Mouse (Mus musculus): Measurements from ENCODE around the gene Olfr67. TPM values are rescaled to one million over a fixed set of nuclear protein-coding genes. Genes with fewer than 3 reads are reported as not detected.
"Not testable (repeated sequence)": the region's sequence is repeated elsewhere in the genome, so short reads cannot be mapped to it uniquely, and the experiment has no call there.

The Olfr67 gene
- polyA plus RNA-seq (2014; fragmentation: Nextera tagmentation; extraction: Ambion mirVana), result not detected in 2 replicates

- H3K4me1 ChIP-seq (ENCODE audit: control insufficient read depth, insufficient read depth, low read length), result no peaks in the 10 kb centered on the region
- ATAC-seq (ENCODE audit: insufficient read depth, low FRiP score, low TSS enrichment) (no peak), DNase-seq (ENCODE audit: low spot score) (no peak)
- H3K36me3 ChIP-seq (ENCODE audit: control insufficient read depth, insufficient read depth, low read length), result no peaks in the 10 kb centered on the region
- WGBS, result 83% methylated on average over 3 of the region's 3 CpGs
- H3K27me3 ChIP-seq (ENCODE audit: control insufficient read depth, insufficient read depth, low read length), result no peaks in the 10 kb centered on the region
- H3K9ac ChIP-seq (ENCODE audit: low read length), result no peak within 1 kb of the TSS
- no peak within 1 kb of the TSS for H3K4me3 ChIP-seq (ENCODE audit: low read depth, low read length)
- no peak within 1 kb of the TSS for H3K4me2 ChIP-seq (ENCODE audit: low read depth)
- H3K9me3 ChIP-seq (ENCODE audit: control insufficient read depth, low read length), result no peaks in the 10 kb centered on the region
- H3K27ac ChIP-seq (ENCODE audit: low read depth, low read length), result no peak within 1 kb of the TSS
Measured at GRCm38 (mm10) chr7:103791721-103792120, at the start of gene Olfr67. Gene Olfr67 (minus strand): TSS chr7:103791821.

DNA sequence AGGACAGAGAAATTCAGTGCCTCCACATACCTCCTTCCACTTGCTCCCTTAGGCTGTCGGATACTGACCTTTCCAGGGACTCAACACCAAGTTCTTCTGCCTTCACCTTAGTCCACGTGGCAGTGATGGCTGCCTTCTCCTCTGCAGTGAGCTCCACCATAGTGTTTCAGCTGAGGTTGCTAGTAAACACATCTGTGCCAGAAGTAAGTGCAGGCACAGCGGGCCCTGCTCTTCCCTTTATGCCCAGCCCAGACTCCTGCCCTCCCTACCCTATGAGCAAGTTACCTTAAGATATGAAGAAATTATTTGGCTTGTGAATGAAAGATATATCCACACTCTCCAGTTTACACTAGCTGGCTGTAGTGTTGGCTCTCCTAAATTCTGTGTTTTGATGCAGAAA lies 48.6 kb upstream of the Olfr67 start, which contains the start of gene Hbb-bh2:
Gene Hbb-bh2 (minus strand): TSS at position 253 of the 400 bp plus-strand sequence.
- no peaks in the 10 kb centered on the region for H3K36me3 ChIP-seq (ENCODE audit: control insufficient read depth, insufficient read depth, low read length)
- ATAC-seq (ENCODE audit: insufficient read depth, low FRiP score, low TSS enrichment) (no peak), DNase-seq (ENCODE audit: low spot score) (no peak)
- no peak within 1 kb of the TSS for H3K27ac ChIP-seq (ENCODE audit: low read depth, low read length)
- 72% methylated on average over 3 of the region's 3 CpGs for WGBS
- H3K4me1 ChIP-seq (ENCODE audit: control insufficient read depth, insufficient read depth, low read length), result no peaks in the 10 kb centered on the region
- H3K9me3 ChIP-seq (ENCODE audit: control insufficient read depth, low read length), result no peaks in the 10 kb centered on the region
- H3K4me2 ChIP-seq (ENCODE audit: low read depth), result no peak within 1 kb of the TSS
- no peaks in the 10 kb centered on the region for H3K27me3 ChIP-seq (ENCODE audit: control insufficient read depth, insufficient read depth, low read length)
- no peak within 1 kb of the TSS for H3K4me3 ChIP-seq (ENCODE audit: low read depth, low read length)
- no peak within 1 kb of the TSS for H3K9ac ChIP-seq (ENCODE audit: low read length)

DNA sequence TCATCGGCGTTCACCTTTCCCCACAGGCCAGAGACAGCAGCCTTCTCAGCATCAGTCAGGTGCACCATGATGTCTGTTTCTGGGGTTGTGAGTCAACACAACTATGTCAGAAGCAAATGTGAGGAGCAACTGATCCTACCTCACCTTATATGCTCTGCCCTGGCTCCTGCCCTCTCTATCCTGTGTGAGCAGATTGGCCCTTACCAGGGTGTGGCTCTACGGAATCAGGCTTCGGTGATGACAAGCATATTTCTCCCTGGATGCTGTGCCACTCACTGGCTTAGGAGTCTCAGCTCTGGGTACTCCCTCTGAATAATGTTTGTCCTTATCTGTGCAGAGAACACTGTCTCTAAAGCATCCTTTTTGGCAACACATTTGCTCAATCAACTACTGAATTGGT lies 36.2 kb upstream of the Olfr67 start, which contains the start of gene Hbb-bs:
Gene Hbb-bs (minus strand): TSS at position 289 of the 400 bp plus-strand sequence.
- Histone ChIP-seq H3K4me3 (ENCODE audit: low read depth, low read length) (no peak within 1 kb of the TSS), H3K36me3 (ENCODE audit: control insufficient read depth, insufficient read depth, low read length) (no peaks in the 10 kb centered on the region), H3K9me3 (ENCODE audit: control insufficient read depth, low read length) (no peaks in the 10 kb centered on the region), H3K27me3 (ENCODE audit: control insufficient read depth, insufficient read depth, low read length) (no peaks in the 10 kb centered on the region), H3K27ac (ENCODE audit: low read depth, low read length) (no peak within 1 kb of the TSS), H3K4me2 (ENCODE audit: low read depth) (no peak within 1 kb of the TSS), H3K9ac (ENCODE audit: low read length) (no peak within 1 kb of the TSS), H3K4me1 (ENCODE audit: control insufficient read depth, insufficient read depth, low read length) (no peaks in the 10 kb centered on the region)
- WGBS, result 95% methylated on average over 4 of the region's 4 CpGs
- ATAC-seq (ENCODE audit: insufficient read depth, low FRiP score, low TSS enrichment), result no peak
- no peak for DNase-seq (ENCODE audit: low spot score)

GRCm38 (mm10) chr7:103827139-103827538 lies 35.5 kb upstream of the Olfr67 start:
- not testable (repeated sequence) for H3K9ac ChIP-seq (ENCODE audit: low read length); H3K4me3 ChIP-seq (ENCODE audit: low read depth, low read length); DNase-seq (ENCODE audit: low spot score); H3K9me3 ChIP-seq (ENCODE audit: control insufficient read depth, low read length); H3K27me3 ChIP-seq (ENCODE audit: control insufficient read depth, insufficient read depth, low read length); H3K4me1 ChIP-seq (ENCODE audit: control insufficient read depth, insufficient read depth, low read length); H3K27ac ChIP-seq (ENCODE audit: low read depth, low read length); H3K36me3 ChIP-seq (ENCODE audit: control insufficient read depth, insufficient read depth, low read length); H3K4me2 ChIP-seq (ENCODE audit: low read depth); ATAC-seq (ENCODE audit: insufficient read depth, low FRiP score, low TSS enrichment)
- WGBS, result no CpG with 5 or more reads among the region's 2 CpGs

GRCm38 (mm10) chr7:103826255-103826887 lies 34.8 kb upstream of the Olfr67 start:
- Histone ChIP-seq H3K9ac (ENCODE audit: low read length) (no peak overlapping the region), H3K36me3 (ENCODE audit: control insufficient read depth, insufficient read depth, low read length) (no peaks in the 10 kb centered on the region), H3K9me3 (ENCODE audit: control insufficient read depth, low read length) (no peaks in the 10 kb centered on the region), H3K27me3 (ENCODE audit: control insufficient read depth, insufficient read depth, low read length) (no peaks in the 10 kb centered on the region), H3K4me2 (ENCODE audit: low read depth) (no peak overlapping the region), H3K27ac (ENCODE audit: low read depth, low read length) (no peak overlapping the region), H3K4me1 (ENCODE audit: control insufficient read depth, insufficient read depth, low read length) (no peaks in the 10 kb centered on the region), H3K4me3 (ENCODE audit: low read depth, low read length) (no peak overlapping the region)
- DNase-seq (ENCODE audit: low spot score) (no peak), ATAC-seq (ENCODE audit: insufficient read depth, low FRiP score, low TSS enrichment) (no peak)
- WGBS, result 68% methylated on average over 3 of the region's 3 CpGs

- no peaks in the 10 kb centered on the region for H3K27me3 ChIP-seq (ENCODE audit: control insufficient read depth, insufficient read depth, low read length)
- WGBS, result 94% methylated on average over 3 of the region's 3 CpGs
Measured at GRCm38 (mm10) chr7:103825536-103826254, 34.1 kb upstream of the Olfr67 start.

DNA sequence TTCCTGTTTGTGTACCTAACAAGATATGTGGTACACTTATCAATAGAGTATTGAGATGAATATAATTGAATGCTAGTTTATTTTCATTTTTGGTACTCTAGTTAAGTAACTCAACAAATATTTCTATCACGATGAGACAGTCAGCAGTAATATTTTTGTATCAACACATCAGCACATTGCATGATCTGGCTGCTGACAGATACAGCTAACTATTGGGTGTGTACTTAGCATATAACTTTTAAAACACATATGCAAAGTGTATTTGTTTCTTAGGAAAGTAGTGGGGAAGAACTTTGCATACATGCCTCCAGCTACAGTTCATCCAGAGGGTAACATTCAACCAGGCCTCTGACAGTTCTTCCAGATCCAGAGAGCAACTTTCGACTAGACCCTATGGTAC lies 33.0 kb upstream of the Olfr67 start:
- Histone ChIP-seq H3K4me2 (ENCODE audit: low read depth) (no peak overlapping the region), H3K27ac (ENCODE audit: low read depth, low read length) (no peak overlapping the region), H3K9me3 (ENCODE audit: control insufficient read depth, low read length) (no peaks in the 10 kb centered on the region), H3K4me3 (ENCODE audit: low read depth, low read length) (no peak overlapping the region), H3K36me3 (ENCODE audit: control insufficient read depth, insufficient read depth, low read length) (no peaks in the 10 kb centered on the region), H3K4me1 (ENCODE audit: control insufficient read depth, insufficient read depth, low read length) (no peaks in the 10 kb centered on the region), H3K9ac (ENCODE audit: low read length) (no peak overlapping the region), H3K27me3 (ENCODE audit: control insufficient read depth, insufficient read depth, low read length) (no peaks in the 10 kb centered on the region)
- DNase-seq (ENCODE audit: low spot score) (no peak), ATAC-seq (ENCODE audit: insufficient read depth, low FRiP score, low TSS enrichment) (no peak)
- 96% methylated on average over 2 of the region's 2 CpGs for WGBS

More at GRCm38 (mm10) chr7:103825536-103826254, 34.1 kb upstream of the Olfr67 start:
- Histone ChIP-seq H3K9me3 (ENCODE audit: control insufficient read depth, low read length) (no peaks in the 10 kb centered on the region), H3K4me3 (ENCODE audit: low read depth, low read length) (no peak overlapping the region), H3K4me1 (ENCODE audit: control insufficient read depth, insufficient read depth, low read length) (no peaks in the 10 kb centered on the region), H3K9ac (ENCODE audit: low read length) (no peak overlapping the region), H3K27ac (ENCODE audit: low read depth, low read length) (no peak overlapping the region), H3K4me2 (ENCODE audit: low read depth) (no peak overlapping the region), H3K36me3 (ENCODE audit: control insufficient read depth, insufficient read depth, low read length) (no peaks in the 10 kb centered on the region)
- ATAC-seq (ENCODE audit: insufficient read depth, low FRiP score, low TSS enrichment) (no peak), DNase-seq (ENCODE audit: low spot score) (no peak)

DNA sequence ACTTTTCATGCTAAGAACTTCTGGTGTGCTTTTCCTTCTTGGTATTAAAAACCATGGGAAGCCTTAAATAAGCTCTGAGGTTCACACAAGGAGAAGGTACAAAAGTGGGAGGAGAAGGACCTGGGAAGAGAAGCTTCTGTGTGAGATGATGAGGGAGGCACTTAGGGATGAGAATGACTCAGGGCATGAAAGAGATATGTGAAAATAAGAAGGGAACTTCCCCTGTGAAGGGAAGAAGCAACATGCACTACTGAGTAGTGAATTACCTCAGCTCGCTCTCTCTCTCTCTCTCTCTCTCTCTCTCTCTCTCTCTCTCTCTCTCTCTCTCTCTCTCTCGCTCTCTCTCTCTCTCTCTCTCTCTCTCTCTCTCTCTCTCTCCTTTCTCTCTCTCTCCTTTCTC lies 23.5 kb upstream of the Olfr67 start:
- H3K4me1 ChIP-seq (ENCODE audit: control insufficient read depth, insufficient read depth, low read length); H3K9me3 ChIP-seq (ENCODE audit: control insufficient read depth, low read length); H3K4me2 ChIP-seq (ENCODE audit: low read depth); H3K4me3 ChIP-seq (ENCODE audit: low read depth, low read length); H3K9ac ChIP-seq (ENCODE audit: low read length); H3K36me3 ChIP-seq (ENCODE audit: control insufficient read depth, insufficient read depth, low read length); H3K27ac ChIP-seq (ENCODE audit: low read depth, low read length); DNase-seq (ENCODE audit: low spot score); ATAC-seq (ENCODE audit: insufficient read depth, low FRiP score, low TSS enrichment); H3K27me3 ChIP-seq (ENCODE audit: control insufficient read depth, insufficient read depth, low read length): not testable (repeated sequence)
- WGBS, result 90% methylated on average over 1 of the region's 2 CpGs

DNA sequence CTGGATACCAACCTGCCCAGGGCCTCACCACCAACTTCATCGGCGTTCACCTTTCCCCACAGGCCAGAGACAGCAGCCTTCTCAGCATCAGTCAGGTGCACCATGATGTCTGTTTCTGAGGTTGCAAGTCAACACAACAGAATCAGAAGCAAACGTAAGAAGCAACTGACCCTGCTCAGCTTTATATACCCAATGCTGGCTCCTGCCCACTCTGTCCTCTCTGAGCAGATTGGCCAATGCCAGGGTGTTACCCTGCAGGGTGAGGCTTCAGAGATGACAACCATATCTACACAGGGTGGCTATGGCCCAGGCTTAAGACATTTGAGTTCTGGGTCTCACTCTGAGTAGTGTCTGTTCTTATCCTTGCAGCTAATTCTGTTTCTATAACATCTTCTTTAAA lies 22.1 kb upstream of the Olfr67 start, which contains the start of gene Hbb-bt:
Gene Hbb-bt (minus strand): TSS at position 231 of the 400 bp plus-strand sequence.
- Histone ChIP-seq H3K36me3 (ENCODE audit: control insufficient read depth, insufficient read depth, low read length) (no peaks in the 10 kb centered on the region), H3K4me3 (ENCODE audit: low read depth, low read length) (no peak within 1 kb of the TSS), H3K9ac (ENCODE audit: low read length) (no peak within 1 kb of the TSS), H3K4me2 (ENCODE audit: low read depth) (no peak within 1 kb of the TSS), H3K27me3 (ENCODE audit: control insufficient read depth, insufficient read depth, low read length) (no peaks in the 10 kb centered on the region), H3K27ac (ENCODE audit: low read depth, low read length) (no peak within 1 kb of the TSS), H3K9me3 (ENCODE audit: control insufficient read depth, low read length) (no peaks in the 10 kb centered on the region), H3K4me1 (ENCODE audit: control insufficient read depth, insufficient read depth, low read length) (no peaks in the 10 kb centered on the region)
- 88% methylated on average over 3 of the region's 3 CpGs for WGBS
- no peak for DNase-seq (ENCODE audit: low spot score)
- ATAC-seq (ENCODE audit: insufficient read depth, low FRiP score, low TSS enrichment), result no peak
